Mouse (Mus musculus): ENCODE measurements around the gene H2al2a. TPM values are rescaled to one million over a fixed set of nuclear protein-coding genes. Genes with fewer than 3 reads are reported as not detected.

Gene H2al2a
- polyA plus RNA-seq (2012; rRNA removed): not detected in 2 replicates
- not detected in 2 replicates for polyA plus RNA-seq (2014; fragmentation: Nextera tagmentation; extraction: Ambion mirVana)

DNA sequence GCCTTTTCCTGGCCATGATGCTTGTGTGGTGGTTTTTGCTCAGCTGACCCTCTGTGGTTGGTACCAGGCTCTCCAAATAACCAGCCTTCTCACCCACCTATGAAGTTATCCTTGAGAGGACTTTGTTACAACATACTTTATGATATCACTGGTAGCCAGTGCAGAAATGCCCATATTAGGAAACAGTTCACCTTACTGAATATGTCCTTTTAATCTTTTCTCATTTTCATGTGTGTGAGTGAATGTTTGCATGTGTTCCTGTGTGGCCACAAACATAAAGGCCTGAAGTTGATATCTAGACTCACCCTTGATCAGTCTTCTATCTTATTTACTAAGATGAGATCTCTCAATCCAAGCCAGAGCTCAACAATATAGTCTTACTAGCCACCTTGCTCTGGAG lies at the start of gene H2al2a:
TSS of gene H2al2a (minus strand) at position 101 of the 400 bp plus-strand sequence.
- TF ChIP-seq CTCF (IDR thresholded peaks at IDR 0.05; ENCODE audit: low read depth): no peak
- no peak for TF ChIP-seq EP300 (IDR thresholded peaks at IDR 0.05; ENCODE audit: low read depth)
- no peak within 1 kb of the TSS for H3K27ac ChIP-seq
- ATAC-seq (ENCODE audit: insufficient read depth): no peak

DNA sequence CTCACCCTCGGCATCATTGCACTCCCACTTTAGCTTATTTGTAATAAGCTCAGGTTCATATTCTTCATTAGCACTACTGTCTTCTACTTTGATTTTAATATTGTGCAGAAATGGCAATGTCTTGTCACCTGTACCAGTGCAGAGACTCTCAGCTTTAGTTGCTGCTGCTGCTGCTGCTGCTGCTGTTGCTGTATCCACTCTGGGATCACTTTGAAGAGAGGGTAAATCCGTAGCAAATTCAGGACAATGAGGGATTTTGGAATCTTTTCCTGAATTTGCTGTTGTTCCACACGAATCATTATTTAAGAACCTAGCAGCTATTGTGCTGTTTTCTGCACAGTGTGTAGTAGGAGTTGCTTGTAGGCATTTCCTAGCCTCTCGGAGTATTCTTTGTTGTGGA lies 49.4 kb upstream of the H2al2a start:
- Histone ChIP-seq H3K4me1 (replicated peaks; ENCODE audit: control insufficient read depth in 2 of 2, insufficient read depth in 2 of 2, low read length in 1 of 2) (peaks cover 0 to 11% of the 10 kb centered on the region in 2 experiments; a peak in 3 of 4 replicates), H3K9me3 (ENCODE audit: control insufficient read depth, low read length) (no peaks in the 10 kb centered on the region), H3K9ac (replicated peaks) (no peak overlapping the region), H3K4me2 (ENCODE audit: low read depth) (peak overlapping the region; percentile 70), H3K4me3 (ENCODE audit: insufficient read depth in 1 of 2, low read depth in 2 of 2, low read length in 2 of 2) (peak overlapping the region in 1 of 2 experiments; percentile 67; a peak in 2 of 4 replicates), H3K36me3 (replicated peaks; ENCODE audit: control insufficient read depth, insufficient read depth, low read depth) (no peaks in the 10 kb centered on the region), H3K27me3 (ENCODE audit: control insufficient read depth, insufficient read depth, low read length) (peaks cover 71% of the 10 kb centered on the region), H3K27ac (no peak overlapping the region)
- ATAC-seq (ENCODE audit: insufficient read depth): no peak
- no peak for DNase-seq (ENCODE audit: low read depth in 3 of 3, low spot score in 3 of 3)
- TF ChIP-seq CTCF (IDR thresholded peaks at IDR 0.05; ENCODE audit: low read depth): no peak
- no peak for TF ChIP-seq EP300 (IDR thresholded peaks at IDR 0.05; ENCODE audit: low read depth)
- WGBS (ENCODE audit: insufficient replicate concordance): 15% methylated on average over 4 of the region's 4 CpGs

More for the DNA sequence above, at the start of gene H2al2a:
- Histone ChIP-seq H3K9me3 (ENCODE audit: control insufficient read depth, low read length) (no peaks in the 10 kb centered on the region), H3K36me3 (replicated peaks; ENCODE audit: control insufficient read depth, insufficient read depth, low read depth) (no peaks in the 10 kb centered on the region), H3K9ac (replicated peaks) (no peak within 1 kb of the TSS), H3K4me1 (replicated peaks; ENCODE audit: control insufficient read depth in 2 of 2, insufficient read depth in 2 of 2, low read length in 1 of 2) (no peaks in the 10 kb centered on the region), H3K4me2 (ENCODE audit: low read depth) (no peak within 1 kb of the TSS), H3K27me3 (ENCODE audit: control insufficient read depth, insufficient read depth, low read length) (no peaks in the 10 kb centered on the region), H3K4me3 (ENCODE audit: insufficient read depth in 1 of 2, low read depth in 2 of 2, low read length in 2 of 2) (no peak within 1 kb of the TSS)
- no peak for DNase-seq (ENCODE audit: low read depth in 3 of 3, low spot score in 3 of 3)

DNA sequence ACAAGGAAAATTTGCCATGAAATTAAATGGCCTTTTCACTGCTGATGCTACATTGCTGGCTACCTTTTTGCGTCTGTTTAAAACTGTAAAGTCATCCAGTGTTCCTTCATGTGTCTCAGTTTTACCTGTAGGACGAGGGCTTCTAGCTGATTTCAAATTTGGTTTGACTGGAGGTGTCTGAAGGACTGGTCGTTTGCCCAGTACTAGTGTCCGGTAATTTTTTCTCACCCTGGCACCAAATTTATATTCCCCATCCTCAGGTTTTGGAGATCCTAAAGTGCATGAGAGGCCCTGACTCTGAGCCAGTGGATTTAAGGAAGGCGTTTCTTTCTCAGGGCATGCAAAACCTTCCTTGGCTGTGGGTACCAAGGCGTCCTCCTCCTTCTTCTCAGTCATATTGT lies 49.0 kb upstream of the H2al2a start:
- Histone ChIP-seq H3K36me3 (replicated peaks; ENCODE audit: control insufficient read depth, insufficient read depth, low read depth) (no peaks in the 10 kb centered on the region), H3K9ac (replicated peaks) (no peak overlapping the region), H3K27ac (no peak overlapping the region), H3K27me3 (ENCODE audit: control insufficient read depth, insufficient read depth, low read length) (peaks cover 71% of the 10 kb centered on the region), H3K9me3 (ENCODE audit: control insufficient read depth, low read length) (no peaks in the 10 kb centered on the region), H3K4me1 (replicated peaks; ENCODE audit: control insufficient read depth in 2 of 2, insufficient read depth in 2 of 2, low read length in 1 of 2) (peaks cover 0 to 11% of the 10 kb centered on the region in 2 experiments; a peak in 3 of 4 replicates), H3K4me2 (ENCODE audit: low read depth) (peak overlapping the region; percentile 70), H3K4me3 (ENCODE audit: insufficient read depth in 1 of 2, low read depth in 2 of 2, low read length in 2 of 2) (peak overlapping the region in 1 of 2 experiments; percentile 67; a peak in 2 of 4 replicates)
- DNase-seq (ENCODE audit: low read depth in 3 of 3, low spot score in 3 of 3) (no peak), ATAC-seq (ENCODE audit: insufficient read depth) (no peak)
- WGBS (ENCODE audit: insufficient replicate concordance): 44% methylated on average over 6 of the region's 6 CpGs
- no peak for TF ChIP-seq EP300 (IDR thresholded peaks at IDR 0.05; ENCODE audit: low read depth)

DNA sequence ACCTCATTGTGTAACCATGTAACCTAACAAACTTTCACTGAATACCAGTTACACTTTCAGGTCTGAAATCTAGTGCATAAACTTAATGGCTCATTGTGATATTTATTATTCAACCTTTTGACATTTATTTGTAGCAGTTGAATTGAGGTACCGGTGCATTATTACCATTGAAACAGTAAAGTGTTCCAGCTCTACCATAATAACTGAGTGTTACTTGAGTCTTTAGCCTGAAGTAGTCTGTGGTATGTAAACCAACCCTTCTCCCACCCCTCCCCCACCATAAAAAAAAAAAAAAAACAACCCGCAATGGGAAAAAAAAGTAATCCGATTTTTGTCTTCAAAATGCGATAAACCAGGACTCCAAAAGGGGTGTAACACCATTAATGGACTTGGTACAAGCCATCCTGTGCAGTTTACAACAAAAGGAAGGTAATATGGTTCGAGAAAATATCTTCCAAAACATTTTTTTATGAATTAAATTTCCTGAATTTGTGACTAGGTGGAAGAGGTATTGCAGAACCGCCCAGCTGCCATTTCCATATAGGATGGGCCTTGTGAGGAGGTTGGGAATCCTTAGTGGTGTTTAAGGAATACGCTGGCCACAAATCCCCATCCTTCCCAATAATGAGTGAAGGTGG lies 48.5 kb upstream of the H2al2a start:
- Histone ChIP-seq H3K9ac (replicated peaks) (no peak overlapping the region), H3K4me1 (replicated peaks; ENCODE audit: control insufficient read depth in 2 of 2, insufficient read depth in 2 of 2, low read length in 1 of 2) (peaks cover 0 to 11% of the 10 kb centered on the region in 2 experiments; a peak in 3 of 4 replicates), H3K27me3 (ENCODE audit: control insufficient read depth, insufficient read depth, low read length) (peaks cover 70% of the 10 kb centered on the region), H3K36me3 (replicated peaks; ENCODE audit: control insufficient read depth, insufficient read depth, low read depth) (no peaks in the 10 kb centered on the region), H3K4me3 (ENCODE audit: insufficient read depth in 1 of 2, low read depth in 2 of 2, low read length in 2 of 2) (no peak overlapping the region; a peak in 1 of 4 replicates), H3K27ac (no peak overlapping the region), H3K9me3 (ENCODE audit: control insufficient read depth, low read length) (no peaks in the 10 kb centered on the region), H3K4me2 (ENCODE audit: low read depth) (peak overlapping the region; percentile 70)
- TF ChIP-seq CTCF (IDR thresholded peaks at IDR 0.05; ENCODE audit: low read depth): no peak
- no peak for TF ChIP-seq EP300 (IDR thresholded peaks at IDR 0.05; ENCODE audit: low read depth)
- DNase-seq (ENCODE audit: low read depth in 3 of 3, low spot score in 3 of 3): no peak
- ATAC-seq (ENCODE audit: insufficient read depth): no peak
- 37% methylated on average over 7 of the region's 7 CpGs for WGBS (ENCODE audit: insufficient replicate concordance)

DNA sequence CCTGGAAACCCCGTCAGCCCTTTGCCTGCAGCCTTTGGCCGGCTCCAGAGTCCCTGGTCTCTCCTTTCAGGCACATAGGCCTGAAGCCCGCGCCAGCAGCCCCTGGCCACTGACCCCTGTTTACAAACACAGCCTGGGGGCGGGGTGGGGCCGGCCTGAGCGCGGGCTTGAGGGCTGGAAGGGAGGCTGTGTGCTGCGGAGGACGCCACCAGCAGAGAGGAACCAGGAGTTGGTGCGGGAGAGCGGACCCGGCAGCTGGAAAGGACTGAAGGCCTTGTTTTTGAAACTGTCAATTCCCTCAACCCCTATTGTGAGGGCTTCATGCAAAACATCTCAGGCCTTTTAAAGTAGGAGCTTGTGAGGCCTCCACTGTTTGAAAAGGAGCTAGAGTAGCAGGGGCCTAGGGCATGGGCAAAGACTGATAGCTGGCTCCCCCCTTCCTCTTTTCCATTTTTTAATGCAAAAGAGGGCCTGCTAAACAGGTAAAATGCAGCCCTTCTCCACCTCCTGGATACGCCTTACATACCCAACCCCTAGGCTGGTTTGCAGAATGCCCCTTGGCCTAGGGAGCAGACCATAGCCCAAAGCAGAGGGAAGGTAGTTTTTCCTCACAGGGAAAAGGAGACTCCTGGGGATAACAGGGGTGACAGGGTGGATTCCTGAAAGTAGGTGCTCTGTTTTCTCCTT lies 44.6 kb upstream of the H2al2a start:
- TF ChIP-seq EP300 (IDR thresholded peaks at IDR 0.05; ENCODE audit: low read depth): no peak
- no peak for TF ChIP-seq CTCF (IDR thresholded peaks at IDR 0.05; ENCODE audit: low read depth)
- WGBS (ENCODE audit: insufficient replicate concordance): 39% methylated on average over 14 of the region's 14 CpGs
- no peak for DNase-seq (ENCODE audit: low read depth in 3 of 3, low spot score in 3 of 3)

More for the DNA sequence above, 44.6 kb upstream of the H2al2a start:
- peak overlapping the region; percentile 18; the same call in 1 of the 2 replicates for H3K4me2 ChIP-seq (ENCODE audit: low read depth)
- H3K36me3 ChIP-seq (replicated peaks; ENCODE audit: control insufficient read depth, insufficient read depth, low read depth): no peaks in the 10 kb centered on the region
- peaks cover 58% of the 10 kb centered on the region for H3K27me3 ChIP-seq (ENCODE audit: control insufficient read depth, insufficient read depth, low read length)
- no peak for ATAC-seq (ENCODE audit: insufficient read depth)
- H3K27ac ChIP-seq: no peak overlapping the region
- H3K9me3 ChIP-seq (ENCODE audit: control insufficient read depth, low read length): no peaks in the 10 kb centered on the region
- H3K4me3 ChIP-seq (ENCODE audit: insufficient read depth in 1 of 2, low read depth in 2 of 2, low read length in 2 of 2): no peak overlapping the region
- H3K4me1 ChIP-seq (replicated peaks; ENCODE audit: control insufficient read depth in 2 of 2, insufficient read depth in 2 of 2, low read length in 1 of 2): peaks cover 0 to 8% of the 10 kb centered on the region in 2 experiments; a peak in 1 of 4 replicates
- no peak overlapping the region for H3K9ac ChIP-seq (replicated peaks)
